Mouse (Mus musculus) common myeloid progenitor, adult 5-6 weeks (primary cell): ENCODE measurements at regions not wholly inside any gene's neighbourhood (a gene's known extent, or its start where the extent isn't known, plus 50 kb on each side); places are given as distances from the start of the nearest gene placed in this dataset.

Experiments
- ATAC-seq: replicated peaks from 2 replicates; pipeline ENCODE4 v1.8.0; 2016; ENCODE audit warnings: low read depth, mild to moderate bottlenecking, moderate TSS enrichment, inconsistent platforms; ENCODE audit not compliant: poor library complexity, severe bottlenecking

DNA sequence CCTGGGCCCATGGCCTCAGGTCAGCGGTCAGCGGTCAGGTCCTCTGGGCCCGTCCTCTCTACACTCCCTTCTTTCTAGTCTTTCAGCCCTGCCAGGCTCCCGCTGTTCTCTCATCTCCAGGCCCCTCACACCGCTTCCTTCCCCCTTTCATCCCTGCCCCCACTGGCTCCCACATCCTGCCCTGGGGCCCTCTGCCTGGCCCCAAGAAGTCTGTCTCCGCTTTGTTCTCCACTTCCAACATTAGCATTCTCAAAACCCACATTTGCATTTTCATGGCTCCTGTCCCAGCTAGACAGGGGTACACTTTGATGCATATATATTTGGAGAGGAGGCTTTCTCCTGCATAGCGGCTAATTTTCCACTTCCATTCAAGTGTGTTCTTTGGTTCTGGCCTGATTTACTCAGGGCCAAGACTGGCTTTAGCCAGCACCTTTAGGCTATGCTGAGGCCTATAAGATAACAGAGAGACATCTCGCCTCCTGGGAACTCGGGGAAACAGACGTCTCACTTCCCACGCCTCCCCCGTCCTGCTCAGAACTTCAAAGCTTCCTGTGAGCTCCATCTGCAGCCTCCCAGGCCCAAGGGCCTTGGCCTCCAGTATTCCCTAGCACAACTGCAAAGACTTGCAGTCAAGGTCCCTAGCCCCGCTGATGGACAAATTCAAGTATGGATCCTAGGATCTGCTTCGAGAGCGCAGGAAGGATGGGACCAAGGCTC is 109.8 kb upstream of the Parp11 start:
- ATAC-seq: peak; percentile 70

DNA sequence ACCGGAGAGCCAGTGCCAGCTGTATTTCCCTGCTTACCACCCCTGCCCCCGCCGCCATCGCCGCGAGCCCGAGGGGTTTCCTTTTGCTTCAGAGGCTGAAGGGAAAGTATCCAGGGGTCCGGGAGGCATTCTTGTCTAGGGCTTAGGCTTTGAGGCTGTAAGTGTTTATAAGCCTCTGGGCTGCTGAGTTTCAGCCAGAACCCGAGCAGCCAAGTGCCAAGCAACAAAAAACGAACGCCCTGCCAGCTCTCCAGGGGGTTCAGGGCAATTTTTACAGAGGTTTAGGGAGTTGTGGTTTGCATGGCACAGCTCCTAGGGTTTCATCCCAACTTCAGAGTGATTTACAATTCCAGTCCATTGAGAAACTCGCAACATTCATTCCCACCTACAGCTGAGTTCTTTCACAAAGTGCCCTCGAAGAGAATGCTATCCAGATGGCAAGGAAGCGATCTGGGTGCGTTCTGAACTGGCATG is 109.2 kb upstream of the Parp11 start:
- ATAC-seq: no peak

DNA sequence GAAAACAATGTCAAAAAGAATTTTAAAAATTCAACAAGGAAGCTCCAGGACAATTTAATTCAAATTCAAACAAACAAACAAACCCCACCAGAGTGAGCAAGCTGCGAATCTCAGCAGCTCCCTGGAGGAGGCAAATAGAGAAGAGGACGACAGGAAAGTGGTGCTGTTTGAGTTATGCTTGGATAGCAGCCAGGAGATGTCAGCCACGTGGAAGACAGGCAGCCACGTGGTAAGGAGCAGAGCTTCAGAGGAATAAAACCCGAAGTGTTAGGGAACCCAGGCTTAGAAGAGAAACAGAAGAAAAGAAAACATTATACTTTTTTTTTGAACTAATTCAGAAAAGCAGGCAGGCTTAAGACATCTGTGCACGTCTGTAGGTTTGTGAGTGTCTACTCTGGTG is 108.2 kb upstream of the Parp11 start:
- 0 out of 2 replicates have a peak, but pooled peaks have one; percentile 16 for ATAC-seq

DNA sequence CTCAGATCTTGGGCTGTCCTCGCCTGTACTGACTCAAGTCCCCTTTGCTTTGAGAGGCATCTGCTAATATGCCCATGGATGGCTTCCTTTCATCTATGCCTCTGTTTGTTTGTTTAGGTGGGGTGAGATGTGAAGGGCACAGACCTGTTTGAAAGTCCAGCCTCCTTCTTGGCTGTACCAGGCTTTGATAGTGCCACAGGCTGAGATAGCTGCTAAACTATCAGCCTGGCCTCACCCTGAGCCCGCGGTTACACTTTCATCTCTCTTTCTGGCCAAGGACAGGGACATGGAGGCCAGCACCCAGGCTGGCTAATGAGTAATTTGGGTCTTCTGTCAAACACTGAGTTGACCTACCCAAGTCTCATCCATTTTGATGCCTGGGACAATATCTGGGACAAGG is 105.0 kb upstream of the Parp11 start:
- no peak for ATAC-seq

DNA sequence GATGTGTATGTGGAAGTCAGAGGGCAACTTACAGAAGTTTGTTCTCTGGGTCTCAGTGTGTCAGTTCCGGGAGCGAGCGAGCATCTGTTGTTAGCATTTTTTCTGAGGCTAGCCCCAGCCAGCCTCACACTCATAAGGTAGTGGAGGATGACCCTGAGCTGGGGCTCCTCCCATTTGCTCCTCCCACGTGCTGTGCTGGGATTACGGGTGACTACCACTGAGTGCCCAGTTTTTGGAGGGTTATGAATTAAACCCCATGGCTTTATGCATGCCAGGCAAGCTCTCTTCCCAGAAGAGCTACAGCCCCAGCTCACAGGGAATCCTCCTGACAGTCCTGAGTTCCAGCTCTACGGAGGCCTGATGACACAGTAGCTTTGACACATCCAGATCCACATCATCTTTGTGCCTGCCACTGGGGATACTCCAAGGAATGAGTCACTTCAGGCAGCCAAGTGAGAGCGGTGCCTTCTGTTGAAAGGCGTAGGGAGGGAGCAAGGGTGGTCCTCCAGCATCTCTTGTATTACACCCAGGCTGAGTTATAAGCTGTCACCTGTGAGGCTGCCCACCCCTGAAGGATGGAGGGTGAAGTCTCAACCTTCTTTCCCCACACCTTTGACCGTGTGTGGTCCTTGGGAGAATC is 97.8 kb upstream of the Parp11 start:
- no peak for ATAC-seq

DNA sequence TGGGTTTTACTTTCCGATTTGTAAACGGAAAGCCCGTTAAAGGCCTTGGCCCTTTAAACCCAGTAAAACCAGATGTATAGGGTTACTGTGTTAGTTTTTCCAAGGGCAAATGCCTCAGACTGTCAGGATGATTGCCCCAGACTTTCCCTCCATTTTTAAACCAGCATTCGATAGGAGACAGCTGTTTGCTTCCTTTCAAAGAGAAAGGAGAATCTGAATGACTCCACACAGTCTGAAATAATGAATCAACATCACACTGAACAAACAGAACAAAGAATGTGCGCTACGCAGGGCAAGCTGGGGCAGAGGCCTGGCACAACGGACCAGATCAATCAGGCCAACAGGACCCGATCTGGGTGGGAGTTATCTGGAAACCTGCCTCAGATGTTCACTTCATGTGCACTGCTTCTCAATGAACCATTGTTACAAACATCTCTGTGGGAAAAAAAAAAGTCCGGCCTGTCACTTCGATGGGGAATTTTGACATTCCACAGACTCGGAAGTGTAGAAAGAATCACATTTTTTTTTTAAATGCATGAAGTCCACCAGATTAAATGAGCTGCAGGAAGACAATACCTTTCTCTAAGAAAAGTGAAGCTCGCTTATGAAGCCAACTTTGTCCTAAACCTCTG is 97.0 kb upstream of the Parp11 start:
- ATAC-seq: no peak

DNA sequence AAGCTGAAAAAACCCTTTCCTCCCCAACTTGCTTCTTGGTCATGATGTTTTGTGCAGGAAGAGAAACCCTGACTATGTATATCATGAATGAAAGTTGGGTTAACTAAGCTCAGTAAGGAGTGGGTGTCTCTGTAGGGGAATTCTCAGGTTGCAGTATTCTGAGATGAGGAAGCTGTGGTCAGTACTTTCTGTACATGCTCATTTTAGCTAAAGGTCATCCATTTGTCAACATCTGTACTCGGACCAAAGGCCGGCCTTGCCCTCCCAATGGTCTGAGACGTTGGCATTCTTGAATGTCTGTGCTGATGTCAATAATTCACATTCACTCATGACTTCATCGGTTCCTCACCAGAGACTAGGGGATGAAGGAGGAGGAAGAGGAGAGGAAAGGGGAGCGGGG is 94.9 kb upstream of the Parp11 start:
- ATAC-seq: peak; percentile 56; the same call in 1 of the 2 replicates

DNA sequence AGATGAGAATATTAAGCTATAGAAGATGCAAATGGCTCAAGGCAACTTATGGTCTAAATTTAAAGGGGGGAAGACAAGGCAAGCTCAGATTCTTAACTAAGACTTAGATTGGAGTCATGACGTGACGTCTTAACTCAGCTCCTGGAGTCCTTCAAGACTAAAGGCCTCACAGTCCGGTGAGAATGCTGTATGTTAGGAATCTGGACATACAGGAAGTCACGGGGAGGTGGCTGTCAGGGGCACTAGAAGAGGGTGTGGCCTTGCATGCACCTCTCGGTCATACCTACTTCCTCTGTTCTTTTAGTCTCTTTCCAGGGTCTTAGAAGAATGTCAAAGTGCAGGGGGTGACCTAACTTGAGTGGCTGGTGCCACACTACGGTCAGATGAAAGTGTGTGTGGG is 91.5 kb upstream of the Parp11 start:
- no peak for ATAC-seq

DNA sequence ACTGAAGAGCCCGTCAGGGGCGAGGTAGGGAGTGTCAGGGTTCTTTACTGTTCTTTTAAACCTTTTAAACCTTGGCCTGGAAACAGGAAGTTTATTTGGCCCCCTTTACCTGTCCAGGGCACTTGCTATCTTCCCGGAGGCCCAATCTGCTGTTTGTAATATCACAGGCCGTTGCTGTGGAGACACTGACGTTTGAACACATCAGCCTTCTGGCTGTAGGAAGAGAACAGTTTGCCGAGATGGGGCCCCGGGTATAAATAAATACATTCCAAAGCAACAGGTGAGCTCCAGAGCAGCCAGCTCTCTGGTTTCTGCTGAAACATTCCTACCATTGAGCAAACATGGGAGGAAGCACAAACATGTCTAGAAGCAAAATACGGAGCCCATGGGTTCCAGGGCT is 90.2 kb upstream of the Parp11 start:
- no peak for ATAC-seq

DNA sequence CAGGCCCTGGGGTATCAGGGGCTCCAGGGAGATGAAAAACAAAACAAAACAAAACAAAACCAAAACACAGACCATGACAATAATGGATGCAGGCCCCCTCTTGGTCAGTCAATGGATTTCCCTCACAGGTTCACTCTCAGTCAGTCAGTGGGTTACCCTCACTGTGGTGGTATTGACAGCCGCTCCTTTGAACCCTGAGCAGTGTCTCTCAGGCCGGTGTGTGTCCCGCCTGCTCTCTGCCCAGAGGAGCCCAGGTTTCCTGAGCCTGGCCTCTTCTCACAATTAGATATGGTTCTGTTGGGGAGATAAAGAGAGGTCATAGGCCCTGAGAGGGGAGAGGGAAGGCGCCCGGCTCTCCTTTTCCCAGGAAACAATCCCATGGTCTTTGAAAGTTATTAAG is 87.8 kb upstream of the Parp11 start:
- no peak for ATAC-seq

DNA sequence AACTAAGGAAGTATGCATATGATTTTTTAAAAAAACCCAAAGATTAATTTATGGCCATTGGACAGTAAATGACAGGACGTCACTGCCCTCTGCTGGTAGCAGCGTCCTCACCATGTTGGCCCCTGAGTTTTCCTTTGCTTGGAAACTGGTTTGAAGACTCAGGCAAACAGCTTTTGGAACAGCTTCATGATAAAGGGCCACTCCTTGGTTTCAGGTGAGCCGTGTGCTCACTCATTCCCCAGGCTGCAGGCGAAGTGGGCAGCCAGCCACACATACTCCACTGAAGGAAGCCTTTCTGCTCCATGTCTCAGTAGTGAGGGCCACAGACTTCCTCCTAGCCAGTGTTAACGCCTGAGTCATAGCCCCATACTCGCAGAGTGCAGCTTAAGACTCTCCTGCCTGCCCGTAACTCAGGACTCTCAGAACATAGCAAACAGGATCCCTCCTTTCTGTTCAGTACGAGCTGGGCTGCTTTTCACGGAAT is 87.2 kb upstream of the Parp11 start:
- peak; percentile 89 for ATAC-seq

DNA sequence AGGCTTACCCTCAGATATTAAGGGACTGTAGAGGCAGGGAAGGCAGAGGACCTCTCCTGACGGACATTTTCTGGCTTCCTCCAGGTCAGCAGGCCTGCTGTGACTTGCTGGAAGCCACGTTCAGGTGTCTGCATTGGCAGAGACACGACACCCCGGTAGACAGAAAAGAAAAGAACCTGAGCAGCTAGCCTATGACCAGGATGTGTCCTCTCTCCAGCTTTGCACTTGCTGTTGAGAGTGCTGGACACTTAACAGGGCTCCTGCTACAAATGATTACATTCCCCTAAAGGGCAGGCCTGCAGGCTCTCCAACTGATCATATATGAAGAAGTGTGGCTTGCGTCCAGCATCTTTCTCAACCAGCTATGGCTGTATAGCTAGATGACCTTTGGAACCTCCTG is 84.5 kb upstream of the Parp11 start:
- ATAC-seq: no peak

DNA sequence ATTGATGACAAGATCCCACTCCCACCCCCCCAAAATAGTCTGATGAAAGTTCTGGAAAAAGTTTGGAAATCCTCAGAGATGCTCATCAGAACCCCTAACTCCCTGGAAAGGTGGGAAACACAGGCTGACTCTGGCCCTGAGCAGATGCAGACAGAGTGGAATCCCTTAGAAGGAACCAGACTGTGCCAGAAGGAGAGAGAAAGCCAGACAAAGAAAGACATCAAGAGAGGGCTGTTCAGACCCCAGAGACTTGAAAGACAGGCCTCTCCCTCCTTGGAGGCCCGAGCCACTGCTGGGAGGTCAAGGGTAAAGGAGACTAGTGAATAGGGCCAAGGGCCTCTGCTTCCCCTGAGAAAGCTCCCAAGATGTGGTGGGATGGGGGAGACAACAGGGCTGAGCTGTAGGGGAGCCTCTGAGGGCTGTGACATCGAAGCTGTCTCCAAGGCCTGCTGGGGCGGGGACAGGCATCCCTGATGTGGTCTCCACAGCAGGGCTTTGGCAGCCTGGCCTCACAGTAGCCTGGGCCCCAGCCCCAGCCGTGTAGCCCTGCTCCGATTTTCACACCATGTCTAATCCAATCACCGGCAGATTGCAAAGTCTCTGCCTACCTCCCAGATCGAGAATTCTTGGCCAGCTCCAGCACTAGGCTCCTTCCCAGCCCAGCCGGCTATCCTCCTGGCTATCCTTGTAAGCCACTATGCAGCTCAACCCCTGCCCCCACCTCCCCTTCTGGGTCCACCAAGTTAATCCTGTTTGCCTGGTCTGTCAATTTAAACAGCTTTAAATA is 83.5 kb upstream of the Parp11 start:
- ATAC-seq: no peak

DNA sequence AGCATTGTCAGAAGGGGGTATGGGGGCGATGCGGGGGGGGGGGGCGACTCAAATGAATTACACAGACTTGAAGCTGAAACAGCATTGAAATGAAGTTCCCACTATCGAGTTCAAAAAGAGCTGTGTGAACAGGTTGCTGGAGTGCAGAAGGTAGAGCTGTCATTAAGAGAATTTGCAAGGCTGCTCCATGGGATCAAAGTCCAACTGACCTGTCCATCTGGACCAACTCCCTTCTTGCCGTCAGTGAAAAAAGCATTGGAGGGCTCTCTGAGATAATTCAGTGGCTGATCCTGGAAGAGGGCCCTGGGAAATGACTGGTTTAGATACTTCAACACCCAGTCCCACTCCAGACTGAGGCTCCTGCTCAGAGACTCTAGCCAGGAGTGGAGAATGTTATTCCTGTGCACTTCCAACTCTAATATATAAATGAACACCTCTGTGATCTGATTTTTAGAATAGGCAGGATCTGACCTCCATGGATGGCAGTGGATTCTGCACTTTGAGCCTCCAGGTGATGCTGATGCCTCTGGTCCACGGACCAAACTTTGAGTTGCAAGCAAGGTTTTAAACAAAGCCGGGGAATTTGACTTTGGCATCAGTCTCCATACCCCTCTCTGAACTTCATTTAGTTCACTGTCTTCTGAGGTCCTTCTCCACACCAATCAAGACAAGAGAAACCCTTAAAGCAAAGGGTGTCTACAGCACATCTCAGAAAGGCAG is 82.6 kb upstream of the Parp11 start:
- ATAC-seq: no peak

DNA sequence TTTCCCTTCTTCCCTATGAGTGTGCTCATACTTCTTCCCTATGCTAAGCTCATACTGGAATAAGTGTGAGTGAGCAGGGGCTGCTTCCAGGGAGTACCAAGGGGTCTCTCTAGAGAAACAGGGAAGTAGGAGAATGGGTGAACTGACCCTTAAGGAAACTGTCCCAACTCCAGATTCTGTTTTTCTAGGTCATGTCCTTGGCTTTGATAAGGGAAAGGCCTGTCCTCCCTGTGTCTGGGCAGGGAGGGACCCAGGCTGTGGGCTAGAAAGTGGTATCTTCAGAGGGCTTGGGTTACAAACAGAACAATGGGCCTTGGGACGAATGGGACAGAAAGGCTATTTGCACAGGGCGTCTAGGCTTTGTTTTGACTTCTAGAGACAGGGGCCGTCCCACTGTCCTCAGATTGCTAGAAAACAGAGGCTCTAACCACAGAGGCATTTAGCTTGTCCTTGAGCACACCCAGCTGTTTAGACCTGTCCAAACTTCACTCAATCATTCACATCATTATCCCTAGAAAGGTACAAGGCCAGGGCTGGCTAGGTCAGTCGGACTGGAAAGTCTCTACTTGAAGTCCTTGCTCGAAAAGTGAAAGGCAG is 82.0 kb upstream of the Parp11 start:
- no peak for ATAC-seq

DNA sequence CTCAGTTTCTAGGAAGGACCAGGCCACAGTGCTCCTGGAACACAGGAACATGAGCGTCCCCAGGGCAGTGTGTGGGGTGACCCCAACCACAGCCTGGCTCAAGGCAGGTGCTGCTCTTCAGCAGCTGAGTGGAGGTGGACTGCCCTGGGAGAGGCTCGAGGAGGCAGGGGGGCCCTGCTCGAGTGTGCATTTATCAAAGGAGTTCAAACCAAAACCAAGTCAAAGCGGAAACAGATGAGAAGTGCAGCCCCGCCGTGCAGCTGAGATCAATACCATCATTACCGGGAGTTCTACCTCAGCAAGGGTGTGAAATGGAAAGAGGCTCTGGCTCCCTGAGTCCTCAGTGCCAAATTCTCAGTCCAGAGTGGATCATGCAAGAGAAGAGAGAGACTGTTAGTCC is 81.4 kb upstream of the Parp11 start:
- ATAC-seq: no peak

DNA sequence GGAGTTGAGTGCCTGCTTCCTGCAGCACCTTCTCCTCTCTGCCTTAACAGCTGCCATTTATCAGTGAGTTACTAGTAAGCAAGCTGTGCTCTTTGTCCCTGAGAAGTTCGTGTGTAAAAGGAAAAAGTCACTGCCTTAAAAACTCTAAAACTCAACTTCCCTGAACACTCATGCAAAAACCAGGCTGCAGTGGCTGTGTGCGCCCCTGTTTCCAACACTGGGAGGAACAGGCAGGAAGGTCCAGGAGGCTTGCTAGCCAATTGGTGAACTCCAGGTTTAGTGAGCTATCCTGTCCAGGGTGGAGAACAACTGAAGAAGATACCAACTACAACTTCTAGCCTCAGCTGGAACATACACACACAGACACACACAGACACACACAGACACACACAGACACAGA is 81.0 kb upstream of the Parp11 start:
- no peak for ATAC-seq

DNA sequence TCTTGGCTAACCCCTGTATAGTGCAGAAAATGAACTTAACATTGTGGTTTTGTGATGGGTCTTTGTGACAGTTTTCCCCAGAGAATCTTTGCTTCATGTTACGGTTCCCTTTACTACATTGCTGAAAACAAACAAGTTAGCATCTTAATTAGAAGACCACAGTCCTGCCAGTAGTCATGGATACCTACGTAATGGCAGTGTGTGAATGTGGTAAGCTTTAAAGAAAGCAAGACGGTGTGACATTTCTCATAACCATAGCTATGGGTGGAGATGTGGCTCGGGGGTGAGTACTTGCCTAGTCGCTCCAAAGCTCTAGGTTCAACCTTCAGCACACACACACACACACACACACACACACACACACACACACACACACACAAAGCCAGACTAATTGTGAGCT is 73.6 kb upstream of the Parp11 start:
- no peak for ATAC-seq

DNA sequence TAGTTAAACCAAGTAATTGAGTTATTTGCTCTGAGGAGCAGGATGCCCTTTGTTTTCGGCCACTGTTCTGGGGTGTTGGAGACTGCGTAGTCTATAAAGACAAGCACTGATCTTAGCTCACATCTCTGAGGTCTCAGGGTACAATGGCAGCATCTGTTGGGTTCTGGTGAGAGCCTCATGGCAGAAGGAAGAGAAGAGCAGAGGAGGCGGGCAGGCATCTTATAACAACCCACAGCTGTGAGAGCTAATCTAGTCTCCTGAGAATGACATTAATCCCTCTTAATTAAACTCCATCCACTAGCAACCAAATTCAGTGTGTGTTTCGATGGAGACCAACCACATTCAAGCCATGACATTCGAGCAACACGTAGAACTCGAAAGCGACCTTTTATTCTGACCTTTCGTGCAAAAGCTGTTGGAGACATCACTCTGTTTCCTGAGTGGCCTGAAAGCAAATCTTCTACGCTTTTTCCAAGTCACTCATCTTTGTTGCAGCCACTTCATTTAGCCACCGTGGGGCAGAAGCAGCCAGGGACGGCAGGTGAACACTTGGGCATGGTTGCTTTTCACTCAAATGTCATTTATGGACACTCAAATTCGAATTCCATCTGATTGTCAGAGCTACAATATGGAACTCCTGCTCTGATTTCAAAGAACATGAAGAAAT is 72.7 kb upstream of the Parp11 start:
- no peak for ATAC-seq
